Mouse (Mus musculus) granulocyte monocyte progenitor cell, adult 5-6 weeks (primary cell): ENCODE results near the gene Wdfy1. TPM values are rescaled to one million over a fixed set of nuclear protein-coding genes. Genes with fewer than 3 reads are reported as not detected.

ENCODE experiments used
- ATAC-seq: replicated peaks from 2 replicates; pipeline ENCODE4 v1.8.0; 2016; ENCODE audit warnings: mild to moderate bottlenecking, moderate TSS enrichment, inconsistent platforms; ENCODE audit not compliant: poor library complexity, severe bottlenecking
- total RNA-seq, 2 experiments: library from RNA; stranded (forward) in 1 of 2; stranded (reverse) in 1 of 2; fragments of 200-712, 200-1000 nt in 1 of 2; fragments of >200 nt in 1 of 2; fragmentation: Nextera tagmentation in 1 of 2; gene quantifications; 2 replicates each; pipeline ENCODE4 v1.2.3; 2014 to 2017

Gene Wdfy1
- total RNA-seq, 2 experiments from 2014 or later = 8.6 to 24.7 TPM

DNA sequence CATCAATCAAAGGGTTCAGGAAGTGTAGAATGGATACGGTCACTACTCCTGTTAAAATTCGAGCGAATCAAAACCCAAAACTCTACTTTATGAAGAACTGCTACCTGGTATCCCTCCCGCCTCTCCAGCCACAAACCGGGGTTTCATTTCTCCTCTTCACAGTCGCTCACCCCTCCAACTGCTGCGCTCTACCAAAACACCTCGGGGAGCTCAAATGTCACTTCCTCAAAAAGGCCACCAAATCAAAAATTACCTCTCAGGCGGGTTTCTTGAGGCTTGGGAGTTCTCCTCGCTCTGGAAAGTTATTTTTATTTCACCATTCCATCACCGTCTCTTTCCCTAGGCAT, 104.8 kb downstream of the Wdfy1 start:
- peak; percentile 76 for ATAC-seq

DNA sequence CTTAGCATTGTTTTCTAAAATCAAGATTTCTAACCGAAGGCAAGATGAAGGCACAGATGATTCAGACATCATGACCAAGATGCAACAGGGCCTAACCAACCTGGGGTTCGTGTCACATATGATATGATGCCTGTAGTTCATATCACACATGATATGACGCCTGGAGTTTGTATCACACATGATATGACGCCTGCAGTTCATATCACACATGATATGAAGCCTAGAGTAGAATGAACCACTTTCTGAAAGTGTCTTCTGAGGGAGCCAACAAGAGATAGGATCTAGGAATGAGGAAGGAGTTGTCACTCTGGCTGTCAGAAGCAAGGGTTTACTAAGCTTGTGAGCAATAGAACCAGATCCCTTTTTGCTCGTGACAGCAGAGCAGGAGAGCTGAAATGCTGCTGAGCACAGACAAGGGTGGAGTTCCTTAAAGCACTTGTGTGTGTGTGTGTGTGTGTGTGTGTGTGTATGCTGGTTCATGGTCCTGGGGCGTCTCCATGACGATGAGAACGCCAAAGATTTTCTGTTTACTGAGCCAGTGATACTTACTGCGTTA, 106.4 kb downstream of the Wdfy1 start:
- peak; percentile 21 for ATAC-seq

DNA sequence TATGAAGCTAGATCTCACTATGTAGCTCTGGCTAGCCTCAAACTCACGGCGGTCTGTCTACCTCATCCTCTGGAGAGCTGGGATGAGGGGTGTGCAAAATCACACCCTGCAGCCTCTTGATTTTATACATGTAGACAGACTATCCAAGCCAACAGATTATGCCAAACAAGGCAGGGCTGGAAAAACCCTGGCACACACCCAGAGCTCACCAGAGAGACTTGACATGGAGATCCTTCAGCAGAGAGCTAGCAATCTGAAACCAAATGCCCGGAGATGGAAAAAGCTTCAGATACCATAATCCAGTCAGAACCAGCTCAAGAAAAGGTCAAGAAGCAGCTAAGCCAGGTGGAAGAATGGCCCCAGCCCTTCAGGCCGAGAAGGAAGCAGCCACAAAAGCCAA, 111.0 kb downstream of the Wdfy1 start:
- ATAC-seq = no peak

DNA sequence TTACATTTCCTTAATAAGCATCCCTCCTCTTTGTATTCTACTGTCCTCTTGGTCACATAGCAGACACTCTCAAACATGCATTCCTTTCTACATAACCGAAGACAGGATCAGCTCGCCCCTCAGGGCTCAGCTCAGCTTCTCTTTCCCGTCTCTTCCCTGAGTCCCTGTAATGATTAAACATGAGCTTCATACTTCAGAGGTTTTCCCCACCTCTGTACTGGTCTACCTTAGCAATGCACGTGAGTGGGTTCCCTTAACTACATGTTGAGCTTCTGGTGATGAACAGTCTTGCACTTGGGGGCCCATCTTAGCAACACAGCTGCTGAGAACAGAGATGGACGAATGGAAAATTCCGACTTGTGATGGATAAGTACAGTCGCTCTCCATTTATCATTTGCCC, 116.3 kb downstream of the Wdfy1 start:
- ATAC-seq = no peak

DNA sequence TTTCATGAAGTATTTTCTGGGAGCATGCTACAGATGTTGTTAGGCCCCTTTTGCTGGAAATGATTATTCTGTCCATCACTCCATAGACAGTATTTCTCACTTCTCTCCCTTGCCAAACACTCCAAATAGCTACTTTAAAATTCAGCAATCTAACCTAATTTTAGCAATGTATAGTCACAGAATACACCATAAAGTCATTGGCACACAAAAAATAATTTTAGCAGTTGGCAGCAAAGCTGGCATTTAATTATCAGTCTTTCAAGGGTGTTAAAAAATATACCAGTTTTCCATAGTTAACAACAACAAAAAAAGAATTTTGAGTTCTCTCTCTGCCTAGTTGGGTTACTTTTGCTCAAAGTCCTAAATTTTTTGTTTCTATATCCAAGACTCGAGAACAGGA, 118.5 kb downstream of the Wdfy1 start:
- no peak for ATAC-seq

DNA sequence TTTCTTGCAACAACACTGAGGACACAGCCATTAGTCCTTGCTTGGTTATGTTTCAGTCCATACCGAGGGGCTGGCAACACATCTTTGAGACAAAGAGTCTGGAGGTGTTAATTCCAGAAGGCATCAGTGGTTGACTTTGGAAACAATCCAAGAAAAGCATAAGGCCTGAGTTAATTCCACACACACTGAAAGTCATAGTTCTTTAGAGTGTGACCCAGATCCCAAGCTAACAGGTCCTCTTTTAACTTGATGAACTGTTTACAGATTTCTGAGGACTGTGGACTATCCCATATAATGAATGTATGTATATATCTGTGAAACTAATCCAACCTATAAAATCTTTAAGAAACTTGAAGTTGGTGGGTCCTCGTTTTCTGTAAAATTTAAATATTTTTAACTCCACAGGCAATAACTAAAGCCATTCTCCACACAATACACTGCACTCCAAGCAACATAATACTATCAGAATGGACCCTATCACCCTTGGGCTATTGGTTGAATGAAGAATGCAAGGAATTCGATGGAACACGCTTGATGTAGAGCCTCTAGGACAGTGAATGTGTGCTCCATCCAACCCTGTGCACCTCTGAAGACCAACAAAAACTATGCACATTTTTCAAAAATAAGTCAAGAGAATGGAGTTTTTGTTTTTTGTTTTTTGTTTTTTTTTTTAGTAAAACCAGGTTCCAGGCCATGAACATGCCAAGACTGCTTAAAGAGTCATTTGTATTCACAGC, 120.0 kb downstream of the Wdfy1 start:
- ATAC-seq = no peak

DNA sequence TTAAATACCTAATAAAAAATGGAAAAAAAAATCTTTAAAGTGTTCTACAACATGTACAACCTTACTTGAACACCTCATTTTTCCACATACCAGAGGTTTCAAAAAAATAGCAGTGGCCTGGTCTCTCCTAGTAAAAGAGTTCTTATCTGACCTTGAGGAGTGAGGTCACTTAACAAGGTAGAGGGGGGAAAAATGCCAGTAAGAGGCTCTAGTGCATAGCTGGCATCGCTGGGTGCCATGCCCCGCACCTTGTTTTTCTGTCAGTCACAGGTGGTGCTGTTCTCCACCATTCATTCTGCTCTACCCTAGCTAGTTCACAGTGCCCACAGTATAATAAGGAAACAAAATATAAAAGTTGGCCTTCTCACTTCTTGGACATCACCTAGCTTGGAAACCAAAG, 121.0 kb downstream of the Wdfy1 start:
- ATAC-seq = no peak

Other genes starting within 250 kb of the Wdfy1 start
- 8.8 and 11.3 TPM in 2 replicates for gene Ap1s3, start 104.2 kb downstream of the Wdfy1 start, total RNA-seq (2014; fragmentation: Nextera tagmentation)
- gene Ap1s3, start 104.2 kb downstream of the Wdfy1 start, total RNA-seq (2017) = 1.9 and 2.3 TPM in 2 replicates
- gene Mrpl44, start 125 bp downstream of the Wdfy1 start, total RNA-seq (2014; fragmentation: Nextera tagmentation) = 51.4 and 64.8 TPM in 2 replicates
- gene Mrpl44, start 125 bp downstream of the Wdfy1 start, total RNA-seq (2017) = 60.6 and 88.9 TPM in 2 replicates
- 16.0 and 32.9 TPM in 2 replicates for gene Serpine2, start 85.0 kb upstream of the Wdfy1 start, total RNA-seq (2014; fragmentation: Nextera tagmentation)
- 40.2 and 41.1 TPM in 2 replicates for gene Serpine2, start 85.0 kb upstream of the Wdfy1 start, total RNA-seq (2017)